Mouse (Mus musculus) megakaryocyte, embryonic 14.5 days (primary cell): ENCODE results near the gene Nudt22.

Experiments
- FLI1 ChIP-seq: IDR thresholded peaks from 2 replicates; pipeline ENCODE4 v1.6.1; 2012; ENCODE audit warnings: low read length, inconsistent platforms, mixed read lengths
- GATA1 ChIP-seq: IDR thresholded peaks from 3 replicates; pipeline ENCODE4 v1.6.1; 2012; ENCODE audit warnings: mixed read lengths, low read length, inconsistent platforms, borderline replicate concordance

- no peak for TF ChIP-seq GATA1
- TF ChIP-seq FLI1, result no peak
Observed at GRCm38 (mm10) chr19:6968491-6969271, 27.2 kb downstream of the Nudt22 start.
